Mouse (Mus musculus): ENCODE results near the gene Castor1. TPM values are rescaled to one million over a fixed set of nuclear protein-coding genes. Genes with fewer than 3 reads are reported as not detected.

The Castor1 gene
- total RNA-seq, 1 experiment from 2014 or later: 1.9 TPM

- ATAC-seq (replicated peaks in 1 of 2; ENCODE audit: insufficient read depth in 1 of 2, low FRiP score in 2 of 2, low TSS enrichment in 1 of 2, low read depth in 1 of 2, poor library complexity in 2 of 2, severe bottlenecking in 2 of 2): no peak
These were observed 49.2 kb downstream of the Castor1 start for GRCm38 (mm10) chr11:4267202-4267578.

DNA sequence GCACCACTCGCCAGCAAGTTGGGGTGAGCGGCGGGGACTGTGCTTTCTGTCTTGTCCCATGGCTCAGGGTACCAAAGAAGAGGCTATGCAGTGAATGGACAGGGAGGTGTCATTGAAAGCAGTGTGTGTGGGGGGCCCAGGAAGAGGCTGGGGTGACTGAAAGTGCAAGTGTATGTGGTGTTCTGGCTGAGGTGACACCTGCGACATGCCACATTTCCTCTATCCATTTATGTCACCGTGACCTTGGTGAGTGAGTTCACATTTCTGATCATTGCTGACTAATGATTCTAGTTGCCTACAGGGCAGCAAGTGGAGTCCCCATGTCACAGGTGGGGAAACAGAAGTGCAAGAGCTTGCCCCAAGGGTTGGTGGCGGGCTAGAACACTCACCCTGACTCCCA is 50.5 kb downstream of the Castor1 start:
- peak; percentile 10 to 40; a peak in 2 of 4 replicates for ATAC-seq (replicated peaks in 1 of 2; ENCODE audit: insufficient read depth in 1 of 2, low FRiP score in 2 of 2, low TSS enrichment in 1 of 2, low read depth in 1 of 2, poor library complexity in 2 of 2, severe bottlenecking in 2 of 2)

GRCm38 (mm10) chr11:4270744-4271459 is 52.9 kb downstream of the Castor1 start:
- no peak for ATAC-seq (replicated peaks in 1 of 2; ENCODE audit: insufficient read depth in 1 of 2, low FRiP score in 2 of 2, low TSS enrichment in 1 of 2, low read depth in 1 of 2, poor library complexity in 2 of 2, severe bottlenecking in 2 of 2)

DNA sequence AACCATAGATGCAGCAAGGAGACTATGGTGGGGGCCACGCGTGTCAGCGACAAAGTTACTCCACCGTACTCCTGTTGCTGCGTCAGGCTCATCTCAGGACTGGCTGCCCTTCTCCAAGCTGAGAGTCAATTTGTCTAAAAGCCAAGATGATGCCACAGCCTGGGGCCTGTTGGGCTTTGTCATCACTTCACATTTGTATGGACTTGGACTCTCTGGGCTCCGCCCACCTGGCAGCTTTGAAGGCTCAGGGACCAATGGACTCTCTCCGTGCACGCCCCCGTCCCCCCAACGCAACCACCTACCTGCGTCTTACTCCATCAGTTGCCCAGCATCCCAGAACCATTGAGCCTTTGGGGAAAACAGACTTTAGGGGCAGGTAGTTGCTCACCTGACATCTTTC is 53.5 kb downstream of the Castor1 start:
- ATAC-seq (replicated peaks in 1 of 2; ENCODE audit: insufficient read depth in 1 of 2, low FRiP score in 2 of 2, low TSS enrichment in 1 of 2, low read depth in 1 of 2, poor library complexity in 2 of 2, severe bottlenecking in 2 of 2): no peak

Other genes starting within 250 kb of the Castor1 start
- gene 4930556J24Rik, start 241.4 kb upstream of the Castor1 start, total RNA-seq (2017): not detected in 2 replicates
- 0.38 and 2.2 TPM in 2 replicates for gene Gal3st1, start 234.6 kb upstream of the Castor1 start, total RNA-seq (2017)
- not detected in 2 replicates for gene Sec14l4, start 186.8 kb upstream of the Castor1 start, total RNA-seq (2017)
- gene Sec14l3, start 153.4 kb upstream of the Castor1 start, total RNA-seq (2017): not detected in 2 replicates
- 5.5 and 15.3 TPM in 2 replicates for gene Mtfp1, start 122.8 kb upstream of the Castor1 start, total RNA-seq (2017)
- gene Sec14l2, start 94.8 kb upstream of the Castor1 start, total RNA-seq (2017): 3.1 and 5.9 TPM in 2 replicates
- 13.8 and 28.8 TPM in 2 replicates for gene Rnf215, start 83.0 kb upstream of the Castor1 start, total RNA-seq (2017)
- 1.6 and 2.8 TPM in 2 replicates for gene Ccdc157, start 57.9 kb upstream of the Castor1 start, total RNA-seq (2017)
- 34.0 and 48.0 TPM in 2 replicates for gene Sf3a1, start 57.9 kb upstream of the Castor1 start, total RNA-seq (2017)
- gene Tbc1d10a, start 31.4 kb upstream of the Castor1 start, total RNA-seq (2017): 9.6 and 13.6 TPM in 2 replicates
- 20.2 and 22.8 TPM in 2 replicates for gene Osm, start 18.2 kb downstream of the Castor1 start, total RNA-seq (2017)
- 19.3 and 22.7 TPM in 2 replicates for gene Lif, start 39.3 kb downstream of the Castor1 start, total RNA-seq (2017)
- gene Hormad2, start 222.9 kb downstream of the Castor1 start, total RNA-seq (2017): 0.31 and 0.79 TPM in 2 replicates

Measured in hematopoietic stem cell, adult 5-6 weeks (primary cell).